Mouse (Mus musculus) heart, postnatal 0 days (tissue): ENCODE measurements around the gene Ephb2.

Experiments
- CTCF ChIP-seq: IDR thresholded peaks from 2 replicates; pipeline ENCODE4 v1.5.1; 2016; ENCODE audit warnings: antibody characterized with exemption, control low read depth, low read depth
- EP300 ChIP-seq: IDR thresholded peaks from 2 replicates; pipeline ENCODE4 v1.6.1; 2016; ENCODE audit warnings: antibody characterized with exemption, low read depth

- TF ChIP-seq CTCF, result no peak
- no peak for TF ChIP-seq EP300
These were observed 113.3 kb downstream of the Ephb2 start for GRCm38 (mm10) chr4:136722361-136723082.
